Mouse (Mus musculus) hindbrain, embryonic 12.5 days (tissue): ENCODE results near the gene Hmg20b. TPM values are rescaled to one million over a fixed set of nuclear protein-coding genes. Genes with fewer than 3 reads are reported as not detected.

Experiments
- ATAC-seq: fragments of 200-750 bp; cut with Nextera tagmentation; 2 replicates; pipeline ENCODE4 v1.8.0; 2017; ENCODE audit warnings: moderate TSS enrichment; ENCODE audit not compliant: low FRiP score
- H3K27ac ChIP-seq: fragments of 300-500 bp; sonication (generic); 2 replicates; pipeline ENCODE4 v1.5.1; 2016; ENCODE audit warnings: mild to moderate bottlenecking
- H3K27me3 ChIP-seq: fragments of 300-500 bp; sonication (generic); 2 replicates; pipeline ENCODE4 v1.6.1; 2016; ENCODE audit warnings: mild to moderate bottlenecking
- H3K36me3 ChIP-seq: fragments of 300-500 bp; sonication (generic); 2 replicates; pipeline ENCODE4 v1.6.1; 2016; ENCODE audit warnings: mild to moderate bottlenecking
- H3K4me1 ChIP-seq: fragments of 300-500 bp; sonication (generic); 2 replicates; pipeline ENCODE4 v1.6.1; 2016
- H3K4me2 ChIP-seq: fragments of 300-500 bp; sonication (generic); replicated peaks from 2 replicates; pipeline ENCODE4 v1.6.1; 2016; ENCODE audit warnings: mild to moderate bottlenecking
- H3K4me3 ChIP-seq: fragments of 300-500 bp; sonication (generic); 2 replicates; pipeline ENCODE4 v1.5.1; 2016; ENCODE audit warnings: mild to moderate bottlenecking
- H3K9ac ChIP-seq: fragments of 300-500 bp; sonication (generic); 2 replicates; pipeline ENCODE4 v1.6.1; 2016; ENCODE audit warnings: mild to moderate bottlenecking, moderate library complexity
- H3K9me3 ChIP-seq: fragments of 300-500 bp; sonication (generic); replicated peaks from 2 replicates; pipeline ENCODE4 v1.6.1; 2016; ENCODE audit warnings: mild to moderate bottlenecking
- WGBS: fragments of 180-500 bp; shearing (Covaris S2); methylation state at CpG from one replicate; pipeline ENCODE4 v1.1.7; 2016; 5-methylcytosine and 5-hydroxymethylcytosine counted together
- polyA plus RNA-seq: library from polyadenylated mRNA; unstranded; fragments of >200 nt; fragmentation: Nextera tagmentation; extraction: Ambion mirVana; gene quantifications from 2 replicates; pipeline ENCODE4 v1.2.1, GENCODE M21; 2016

Hmg20b gene
- polyA plus RNA-seq, 1 experiment from 2014 or later, result 93.4 TPM

GRCm38 (mm10) chr10:81358841-81359240 lies 8.6 kb upstream of the Hmg20b start:
- Histone ChIP-seq H3K4me3 (no peak overlapping the region), H3K4me2 (peak overlapping the region; percentile 99), H3K9ac (no peak overlapping the region; the same call in 1 of the 2 replicates), H3K4me1 (peaks cover 43% of the 10 kb centered on the region), H3K9me3 (no peaks in the 10 kb centered on the region), H3K27ac (no peak overlapping the region), H3K27me3 (peaks cover 40% of the 10 kb centered on the region), H3K36me3 (no peaks in the 10 kb centered on the region)
- no peak for ATAC-seq
- 68% methylated on average over 1 of the region's 1 CpGs for WGBS

- H3K9ac ChIP-seq, result peak overlapping the region; percentile 84
- peaks cover 37% of the 10 kb centered on the region for H3K4me1 ChIP-seq
- H3K4me2 ChIP-seq, result peak overlapping the region; percentile 99
- 27% methylated on average over 4 of the region's 4 CpGs for WGBS
- peaks cover 34% of the 10 kb centered on the region for H3K27me3 ChIP-seq
- H3K27ac ChIP-seq, result no peak overlapping the region
- H3K36me3 ChIP-seq, result no peaks in the 10 kb centered on the region
- H3K4me3 ChIP-seq, result peak overlapping the region; percentile 77
- ATAC-seq, result no peak
- H3K9me3 ChIP-seq, result no peaks in the 10 kb centered on the region
Observed at GRCm38 (mm10) chr10:81358209-81358608, 7.9 kb upstream of the Hmg20b start.

- no peaks in the 10 kb centered on the region for H3K9me3 ChIP-seq
- H3K4me3 ChIP-seq, result peak within 1 kb of the TSS; percentile 77
- peak; percentile 90 for ATAC-seq
- peak within 1 kb of the TSS; percentile 84 for H3K9ac ChIP-seq
- no peaks in the 10 kb centered on the region for H3K36me3 ChIP-seq
- H3K27ac ChIP-seq, result peak within 1 kb of the TSS; percentile 40; the same call in 1 of the 2 replicates
- H3K4me2 ChIP-seq, result peak within 1 kb of the TSS; percentile 99
- peaks cover 24% of the 10 kb centered on the region for H3K27me3 ChIP-seq
- peaks cover 35% of the 10 kb centered on the region for H3K4me1 ChIP-seq
- 2% methylated on average over 77 of the region's 79 CpGs for WGBS
Observed at GRCm38 (mm10) chr10:81356991-81357844, 6.9 kb upstream of the Hmg20b start, which contains the start of gene Mfsd12. Mfsd12 (plus strand) TSS chr10:81357491.

- no peak for ATAC-seq
- H3K36me3 ChIP-seq, result no peaks in the 10 kb centered on the region
- WGBS, result 58% methylated on average over 12 of the region's 12 CpGs
- peaks cover 22% of the 10 kb centered on the region for H3K27me3 ChIP-seq
- no peaks in the 10 kb centered on the region for H3K9me3 ChIP-seq
- peak overlapping the region; percentile 99 for H3K4me2 ChIP-seq
- H3K4me3 ChIP-seq, result 0 out of 2 replicates have a peak overlapping the region, but pooled peaks have one; percentile 77
- H3K4me1 ChIP-seq, result peaks cover 35% of the 10 kb centered on the region
- no peak overlapping the region for H3K9ac ChIP-seq
- H3K27ac ChIP-seq, result no peak overlapping the region
Observed at GRCm38 (mm10) chr10:81356352-81356990, 6.2 kb upstream of the Hmg20b start.

GRCm38 (mm10) chr10:81355533-81355932 lies 5.3 kb upstream of the Hmg20b start:
- WGBS, result 95% methylated on average over 4 of the region's 4 CpGs
- H3K9me3 ChIP-seq, result no peaks in the 10 kb centered on the region
- H3K27me3 ChIP-seq, result peaks cover 22% of the 10 kb centered on the region
- ATAC-seq, result no peak
- no peak overlapping the region for H3K4me3 ChIP-seq
- H3K9ac ChIP-seq, result no peak overlapping the region
- no peak overlapping the region for H3K4me2 ChIP-seq
- peaks cover 28% of the 10 kb centered on the region for H3K4me1 ChIP-seq
- no peaks in the 10 kb centered on the region for H3K36me3 ChIP-seq
- no peak overlapping the region for H3K27ac ChIP-seq

GRCm38 (mm10) chr10:81354738-81355477 lies 4.6 kb upstream of the Hmg20b start:
- ATAC-seq, result no peak
- Histone ChIP-seq H3K4me2 (no peak overlapping the region), H3K36me3 (no peaks in the 10 kb centered on the region), H3K9ac (no peak overlapping the region), H3K27ac (no peak overlapping the region), H3K4me1 (peaks cover 25% of the 10 kb centered on the region), H3K9me3 (no peaks in the 10 kb centered on the region), H3K4me3 (no peak overlapping the region), H3K27me3 (peaks cover 21% of the 10 kb centered on the region)
- WGBS, result 71% methylated on average over 9 of the region's 9 CpGs

- Histone ChIP-seq H3K9ac (no peak overlapping the region), H3K27me3 (peaks cover 30% of the 10 kb centered on the region), H3K4me2 (0 out of 2 replicates have a peak overlapping the region, but pooled peaks have one; percentile 8), H3K4me1 (peaks cover 26% of the 10 kb centered on the region), H3K36me3 (peaks cover 11% of the 10 kb centered on the region), H3K4me3 (no peak overlapping the region), H3K9me3 (no peaks in the 10 kb centered on the region), H3K27ac (no peak overlapping the region)
- no peak for ATAC-seq
- WGBS, result 26% methylated on average over 9 of the region's 9 CpGs
Observed at GRCm38 (mm10) chr10:81351678-81352291, 1.5 kb upstream of the Hmg20b start.

- peak; percentile 32 for ATAC-seq
Observed at GRCm38 (mm10) chr10:81349961-81350350, 324 bp downstream of the Hmg20b start.

GRCm38 (mm10) chr10:81349146-81349545 lies 1.1 kb downstream of the Hmg20b start:
- H3K4me1 ChIP-seq, result peaks cover 29% of the 10 kb centered on the region
- H3K27ac ChIP-seq, result no peak overlapping the region
- 4% methylated on average over 12 of the region's 12 CpGs for whole genome bisulfite sequencing

More at GRCm38 (mm10) chr10:81349961-81350350, 324 bp downstream of the Hmg20b start:
- H3K4me1 ChIP-seq, result peaks cover 29% of the 10 kb centered on the region
- H3K4me3 ChIP-seq, result peak overlapping the region; percentile 91
- H3K9me3 ChIP-seq, result no peaks in the 10 kb centered on the region
- H3K9ac ChIP-seq, result peak overlapping the region; percentile 80
- H3K4me2 ChIP-seq, result peak overlapping the region; percentile 92
- H3K27me3 ChIP-seq, result peaks cover 39% of the 10 kb centered on the region
- 1% methylated on average over 29 of the region's 29 CpGs for WGBS
- peak overlapping the region; percentile 70 for H3K27ac ChIP-seq
- peaks cover 11% of the 10 kb centered on the region for H3K36me3 ChIP-seq

GRCm38 (mm10) chr10:81346453-81347067 lies 3.7 kb downstream of the Hmg20b start:
- no peak for ATAC-seq
- peak overlapping the region; percentile 21 for H3K4me3 ChIP-seq
- 7% methylated on average over 51 of the region's 55 CpGs for WGBS
- H3K4me2 ChIP-seq, result peak overlapping the region; percentile 49
- H3K36me3 ChIP-seq, result peaks cover 11% of the 10 kb centered on the region
- peaks cover 35% of the 10 kb centered on the region for H3K4me1 ChIP-seq
- peak overlapping the region; percentile 52; the same call in 1 of the 2 replicates for H3K27ac ChIP-seq
- peaks cover 71% of the 10 kb centered on the region for H3K27me3 ChIP-seq
- no peaks in the 10 kb centered on the region for H3K9me3 ChIP-seq
- peak overlapping the region; percentile 32 for H3K9ac ChIP-seq

More at GRCm38 (mm10) chr10:81349146-81349545, 1.1 kb downstream of the Hmg20b start:
- Histone ChIP-seq H3K27me3 (peaks cover 46% of the 10 kb centered on the region), H3K4me3 (peak overlapping the region; percentile 91), H3K36me3 (peaks cover 11% of the 10 kb centered on the region), H3K4me2 (peak overlapping the region; percentile 92), H3K9ac (peak overlapping the region; percentile 80), H3K9me3 (no peaks in the 10 kb centered on the region)
- no peak for ATAC-seq

GRCm38 (mm10) chr10:81345162-81345534 lies 5.1 kb downstream of the Hmg20b start:
- no peak overlapping the region for H3K9ac ChIP-seq
- WGBS, result 90% methylated on average over 4 of the region's 4 CpGs
- H3K4me3 ChIP-seq, result no peak overlapping the region
- peaks cover 11% of the 10 kb centered on the region for H3K36me3 ChIP-seq
- no peak overlapping the region for H3K4me2 ChIP-seq
- peaks cover 35% of the 10 kb centered on the region for H3K4me1 ChIP-seq
- no peak overlapping the region for H3K27ac ChIP-seq
- peaks cover 85% of the 10 kb centered on the region for H3K27me3 ChIP-seq
- ATAC-seq, result no peak
- no peaks in the 10 kb centered on the region for H3K9me3 ChIP-seq
